Comparison of ENCODE assay signal across 9 mouse cellular contexts in genomic region chr12:118529428-118530361, GRCm38 (mm10).
DNase-seq lines count a peak whose midpoint lies in the region; ATAC-seq lines count a peak whose summit lies in the region.
"Had no signal": no experiment of that assay in that cellular context is flagged by ENCODE, and none has a peak within 500 bp of the region (broad histone marks: within the 10 kb centered on the region; RNA-seq: fewer than 3 reads in every experiment).

No protein-coding gene starts in this region.

- no peaks in the 10 kb centered on the region for H3K36me3 ChIP-seq in heart, embryonic 13.5 days
- H3K36me3 ChIP-seq in neural tube, embryonic 12.5 days = no peaks in the 10 kb centered on the region

- no peak overlapping the region for H3K27ac ChIP-seq in heart, embryonic 13.5 days (replicated peaks)
- no peak overlapping the region for H3K27ac ChIP-seq in neural tube, embryonic 12.5 days

- peak overlapping the region; percentile 63; the same call in 1 of the 2 replicates for H3K9ac ChIP-seq in heart, embryonic 13.5 days
- H3K9ac ChIP-seq in neural tube, embryonic 12.5 days = peak overlapping the region; percentile 33; the same call in 1 of the 2 replicates

- H3K4me3 ChIP-seq in heart, embryonic 13.5 days = peak overlapping the region; percentile 44
- H3K4me3 ChIP-seq in neural tube, embryonic 12.5 days = peak overlapping the region; percentile 20; the same call in 1 of the 2 replicates

- H3K27me3 ChIP-seq in heart, embryonic 13.5 days (replicated peaks) = peaks cover 73% of the 10 kb centered on the region
- H3K27me3 ChIP-seq in neural tube, embryonic 12.5 days (replicated peaks) = peaks cover 52% of the 10 kb centered on the region
- H3K27me3 ChIP-seq: CH12.LX had no signal

- no peak for DNase-seq in heart, adult 18-20 months
- DNase-seq in forelimb bud, embryonic 11.5 days (ENCODE audit: low read depth, low spot score) = peak; percentile 65
- DNase-seq in kidney, postnatal 10 days = peak; percentile 24
- no peak for DNase-seq in gastrocnemius, adult 8-10 months (ENCODE audit: low spot score in 2 of 2)
- DNase-seq in B cell, adult 2 months = no peak
- DNase-seq in cerebellum, adult 11-12 months = no peak

- ATAC-seq in heart, embryonic 13.5 days (ENCODE audit: extremely low read depth, insufficient number of reproducible peaks, low FRiP score, low TSS enrichment) = no peak
- peak; percentile 46; the same call in 1 of the 2 replicates for ATAC-seq in neural tube, embryonic 12.5 days (ENCODE audit: low FRiP score, low read depth)

- H3K4me2 ChIP-seq in heart, embryonic 13.5 days = peak overlapping the region; percentile 70
- peak overlapping the region; percentile 53 for H3K4me2 ChIP-seq in neural tube, embryonic 12.5 days (replicated peaks)

- peaks cover 13% of the 10 kb centered on the region for H3K4me1 ChIP-seq in heart, embryonic 13.5 days
- H3K4me1 ChIP-seq in neural tube, embryonic 12.5 days = peaks cover 8% of the 10 kb centered on the region

- WGBS in heart, embryonic 13.5 days = 4% methylated on average over 36 of the region's 36 CpGs
- 2% methylated on average over 36 of the region's 36 CpGs for WGBS in neural tube, embryonic 12.5 days

- H3K9me3 ChIP-seq in heart, embryonic 13.5 days = no peaks in the 10 kb centered on the region
- no peaks in the 10 kb centered on the region for H3K9me3 ChIP-seq in neural tube, embryonic 12.5 days

Comparison
In these comparisons a context has a peak if more than half of its experiments do, and no peak if none do; other contexts are left out.
1. DNase-seq: peak in forelimb bud, embryonic 11.5 days (single experiment) and kidney, postnatal 10 days (single experiment); none in heart, adult 18-20 months (0 of 2), gastrocnemius, adult 8-10 months (0 of 2), B cell, adult 2 months (0 of 2) and cerebellum, adult 11-12 months (single experiment).